21 mouse cellular contexts compared by ENCODE assay signal in the genomic region with DNA sequence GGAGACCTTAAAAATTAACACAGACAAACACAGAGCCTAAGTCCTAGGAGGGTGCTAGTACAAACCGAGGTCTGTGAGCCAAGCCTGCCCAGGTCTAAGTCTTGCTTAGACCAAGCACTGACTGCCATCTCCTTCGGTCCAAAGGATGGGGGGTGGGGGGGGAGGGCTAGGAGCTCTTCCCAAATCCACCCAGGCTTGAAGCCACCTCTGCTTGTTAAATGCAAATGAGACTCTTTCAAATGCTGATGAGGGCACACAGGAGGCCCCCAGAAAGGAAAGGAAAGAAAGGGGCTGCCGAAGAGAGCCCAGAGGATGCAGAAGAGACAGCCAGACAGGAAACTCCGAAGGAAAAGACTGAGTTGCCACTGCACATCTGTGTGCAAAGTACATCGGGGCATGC. TPM values are rescaled to one million over a fixed set of nuclear protein-coding genes. Genes with fewer than 3 reads are reported as not detected.
DNase-seq lines count a peak whose midpoint lies in the region; ATAC-seq and TF ChIP-seq lines count a peak whose summit lies in the region.
"Had no signal": no experiment of that assay in that cellular context is flagged by ENCODE, and none has a peak within 500 bp of the region (broad histone marks: within the 10 kb centered on the region; RNA-seq: fewer than 3 reads in every experiment).

No protein-coding gene starts in this region.

- H3K36me3 ChIP-seq in hindbrain, embryonic 10.5 days, result no peaks in the 10 kb centered on the region
- no peaks in the 10 kb centered on the region for H3K36me3 ChIP-seq in hindbrain, embryonic 14.5 days (replicated peaks; ENCODE audit: control insufficient read depth, insufficient read depth)
- H3K36me3 ChIP-seq in ES-Bruce4 (ENCODE audit: control insufficient read depth, insufficient read depth, low read length, poor library complexity, severe bottlenecking), result no peaks in the 10 kb centered on the region
- H3K36me3 ChIP-seq in forebrain, embryonic 11.5 days (ENCODE audit: control insufficient read depth, insufficient read depth, low read length), result no peaks in the 10 kb centered on the region
- H3K36me3 ChIP-seq in hindbrain, embryonic 13.5 days, result no peaks in the 10 kb centered on the region
- H3K36me3 ChIP-seq: limb, embryonic 15.5 days had no signal

- peak; percentile 69; the same call in 1 of the 2 replicates for TF ChIP-seq EP300 in ES-Bruce4 (IDR thresholded peaks at IDR 0.05; ENCODE audit: insufficient read depth, low read depth, low read length)

- peaks cover 7% of the 10 kb centered on the region; the same call in 1 of the 2 replicates for H3K9me3 ChIP-seq in hindbrain, embryonic 10.5 days
- no peaks in the 10 kb centered on the region for H3K9me3 ChIP-seq in hindbrain, embryonic 14.5 days (ENCODE audit: control insufficient read depth, low read length)
- no peaks in the 10 kb centered on the region for H3K9me3 ChIP-seq in ES-Bruce4 (replicated peaks; ENCODE audit: control insufficient read depth, insufficient read depth, low read length, poor library complexity, severe bottlenecking)
- peaks cover 2% of the 10 kb centered on the region; the same call in 1 of the 2 replicates for H3K9me3 ChIP-seq in forebrain, embryonic 11.5 days (ENCODE audit: control insufficient read depth, low read length)
- peaks cover 5% of the 10 kb centered on the region; the same call in 1 of the 2 replicates for H3K9me3 ChIP-seq in hindbrain, embryonic 13.5 days
- H3K9me3 ChIP-seq: limb, embryonic 15.5 days had no signal

- H3K4me2 ChIP-seq in hindbrain, embryonic 14.5 days (replicated peaks), result no peak overlapping the region
- H3K4me2 ChIP-seq in forebrain, embryonic 11.5 days (ENCODE audit: low read depth, low read length, severe bottlenecking), result peak overlapping the region; percentile 30; the same call in 1 of the 2 replicates
- H3K4me2 ChIP-seq in hindbrain, embryonic 13.5 days, result no peak overlapping the region
- H3K4me2 ChIP-seq: limb, embryonic 15.5 days had no signal

- no peak for TF ChIP-seq POLR2A in ES-Bruce4 (IDR thresholded peaks at IDR 0.05; ENCODE audit: insufficient read depth, low read length)

- 7% methylated on average over 5 of the region's 5 CpGs for whole genome bisulfite sequencing in hindbrain, embryonic 10.5 days
- WGBS in hindbrain, embryonic 14.5 days, result 5% methylated on average over 5 of the region's 5 CpGs
- 4% methylated on average over 5 of the region's 5 CpGs for WGBS in forebrain, embryonic 11.5 days
- 4% methylated on average over 5 of the region's 5 CpGs for WGBS in hindbrain, embryonic 13.5 days

- H3K4me3 ChIP-seq in hindbrain, embryonic 10.5 days, result peak overlapping the region; percentile 21; the same call in 1 of the 2 replicates
- H3K4me3 ChIP-seq in hindbrain, embryonic 14.5 days (replicated peaks; ENCODE audit: low read length), result no peak overlapping the region
- H3K4me3 ChIP-seq in ES-Bruce4 (ENCODE audit: low read depth, low read length), result no peak overlapping the region
- H3K4me3 ChIP-seq in forebrain, embryonic 11.5 days (ENCODE audit: low read depth, low read length), result no peak overlapping the region
- no peak overlapping the region for H3K4me3 ChIP-seq in hindbrain, embryonic 13.5 days
- H3K4me3 ChIP-seq: limb, embryonic 15.5 days had no signal

- TF ChIP-seq CTCF in ES-Bruce4 (IDR thresholded peaks at IDR 0.05; ENCODE audit: low read depth, low read length), result no peak

- ATAC-seq in hindbrain, embryonic 14.5 days (ENCODE audit: low FRiP score), result no peak
- peak; percentile 71; the same call in 1 of the 2 replicates for ATAC-seq in forebrain, embryonic 11.5 days (replicated peaks; ENCODE audit: low FRiP score)
- no peak for ATAC-seq in hindbrain, embryonic 13.5 days (ENCODE audit: low FRiP score)
- ATAC-seq: liver, postnatal 0 days had no signal

- DNase-seq in hindbrain, embryonic 10.5 days (ENCODE audit: low spot score), result peak; percentile 29
- DNase-seq in hindbrain, embryonic 14.5 days (ENCODE audit: low spot score), result no peak
- peak; percentile 70 for DNase-seq in forebrain, embryonic 11.5 days (ENCODE audit: low spot score)
- no peak for DNase-seq in heart, postnatal 4 days
- DNase-seq in urinary bladder, adult 18-20 months (ENCODE audit: low spot score in 2 of 2), result no peak
- DNase-seq in left cerebral cortex, adult 9 months (ENCODE audit: low spot score in 2 of 2), result no peak
- DNase-seq: adrenal gland, adult 2 months; cerebellum, adult 9-11 months; embryo, embryonic 11 days; kidney, adult 8-10 months; kidney, postnatal 4 days; liver, postnatal 0 days; lung, postnatal 36 days; thymus, postnatal 36 days had no signal

- H3K9ac ChIP-seq in hindbrain, embryonic 14.5 days, result no peak overlapping the region
- no peak overlapping the region for H3K9ac ChIP-seq in ES-Bruce4 (ENCODE audit: low read depth, poor library complexity, severe bottlenecking)
- H3K9ac ChIP-seq in forebrain, embryonic 11.5 days (ENCODE audit: low read length), result peak overlapping the region; percentile 33; the same call in 1 of the 2 replicates
- peak overlapping the region; percentile 51; the same call in 1 of the 2 replicates for H3K9ac ChIP-seq in hindbrain, embryonic 13.5 days
- H3K9ac ChIP-seq: limb, embryonic 15.5 days; liver, postnatal 0 days had no signal

- H3K27me3 ChIP-seq in hindbrain, embryonic 10.5 days (ENCODE audit: insufficient read depth, poor library complexity, severe bottlenecking), result 0 out of 2 replicates have a peak, but pooled peaks cover 8% of the 10 kb centered on the region
- no peaks in the 10 kb centered on the region for H3K27me3 ChIP-seq in hindbrain, embryonic 14.5 days (ENCODE audit: control insufficient read depth, insufficient read depth, low read length)
- no peaks in the 10 kb centered on the region for H3K27me3 ChIP-seq in ES-Bruce4 (ENCODE audit: control insufficient read depth, insufficient read depth, low read length, poor library complexity, severe bottlenecking)
- no peaks in the 10 kb centered on the region for H3K27me3 ChIP-seq in forebrain, embryonic 11.5 days (ENCODE audit: control insufficient read depth, insufficient read depth, low read length)
- H3K27me3 ChIP-seq in hindbrain, embryonic 13.5 days, result 0 out of 2 replicates have a peak, but pooled peaks cover under 1% of the 10 kb centered on the region

- peak overlapping the region; percentile 70 for H3K27ac ChIP-seq in hindbrain, embryonic 10.5 days
- no peak overlapping the region for H3K27ac ChIP-seq in hindbrain, embryonic 14.5 days
- no peak overlapping the region for H3K27ac ChIP-seq in ES-Bruce4 (ENCODE audit: insufficient read depth, low read length)
- H3K27ac ChIP-seq in forebrain, embryonic 11.5 days (ENCODE audit: low read depth, low read length), result peak overlapping the region; percentile 65; the same call in 1 of the 2 replicates
- H3K27ac ChIP-seq in hindbrain, embryonic 13.5 days, result no peak overlapping the region
- H3K27ac ChIP-seq: limb, embryonic 15.5 days had no signal

- peaks cover 39% of the 10 kb centered on the region for H3K4me1 ChIP-seq in hindbrain, embryonic 10.5 days (replicated peaks)
- H3K4me1 ChIP-seq in hindbrain, embryonic 14.5 days (replicated peaks; ENCODE audit: control insufficient read depth, insufficient read depth, low read length), result peaks cover 10% of the 10 kb centered on the region
- no peaks in the 10 kb centered on the region for H3K4me1 ChIP-seq in ES-Bruce4 (ENCODE audit: control insufficient read depth, insufficient read depth, low read length)
- peaks cover 10% of the 10 kb centered on the region; the same call in 1 of the 2 replicates for H3K4me1 ChIP-seq in forebrain, embryonic 11.5 days (replicated peaks; ENCODE audit: control insufficient read depth, insufficient read depth, low read length)
- H3K4me1 ChIP-seq in hindbrain, embryonic 13.5 days (replicated peaks), result peaks cover 17% of the 10 kb centered on the region
- H3K4me1 ChIP-seq: limb, embryonic 15.5 days had no signal

RNA-seq across cellular contexts. Expression of gene Gng13, which starts 37.2 kb away (rescaled TPM):
- 2.4 and 4.4 TPM in 2 replicates for polyA plus RNA-seq in hindbrain, embryonic 10.5 days (2016; fragmentation: Nextera tagmentation; extraction: Ambion mirVana)
- 8.1 and 10.0 TPM in 2 replicates for polyA plus RNA-seq in hindbrain, embryonic 14.5 days (2014; fragmentation: Nextera tagmentation; extraction: Ambion mirVana)
- polyA plus RNA-seq in ES-Bruce4 (2011; ENCODE audit: insufficient read depth, insufficient read length, low read depth, missing spikeins), result 12.4 and 17.3 TPM in 2 replicates
- 0.92 and 1.8 TPM in 2 replicates for polyA plus RNA-seq in forebrain, embryonic 11.5 days (2014; fragmentation: Nextera tagmentation; extraction: Ambion mirVana)
- polyA plus RNA-seq in hindbrain, embryonic 13.5 days (2015; fragmentation: Nextera tagmentation; extraction: Ambion mirVana), result 1.6 TPM in 2 replicates
- total RNA-seq in heart, postnatal 4 days (2021), result 1 to 10 TPM in 1 of 2 experiments, not detected in 1; 2.3 TPM
- total RNA-seq: granulocyte monocyte progenitor cell, adult 5-6 weeks; monocyte, adult 5-6 weeks had no signal
- polyA plus RNA-seq: adrenal gland, adult 2 months had no signal

RNA-seq across cellular contexts. Expression of gene Chtf18, which starts 47.4 kb away (rescaled TPM):
- 47.2 and 60.4 TPM in 2 replicates for polyA plus RNA-seq in hindbrain, embryonic 10.5 days (2016; fragmentation: Nextera tagmentation; extraction: Ambion mirVana)
- polyA plus RNA-seq in hindbrain, embryonic 14.5 days (2014; fragmentation: Nextera tagmentation; extraction: Ambion mirVana), result 3.4 and 3.6 TPM in 2 replicates
- polyA plus RNA-seq in ES-Bruce4 (2011; ENCODE audit: insufficient read depth, insufficient read length, low read depth, missing spikeins), result 39.4 and 47.2 TPM in 2 replicates
- 34.6 and 36.0 TPM in 2 replicates for polyA plus RNA-seq in forebrain, embryonic 11.5 days (2014; fragmentation: Nextera tagmentation; extraction: Ambion mirVana)
- polyA plus RNA-seq in hindbrain, embryonic 13.5 days (2015; fragmentation: Nextera tagmentation; extraction: Ambion mirVana), result 7.9 and 8.5 TPM in 2 replicates
- total RNA-seq in heart, postnatal 4 days (2021), result 10 to 100 TPM; 12.6 to 13.6 TPM

RNA-seq across cellular contexts. Expression of gene Rpusd1, which starts 47.7 kb away (rescaled TPM):
- 22.2 and 24.8 TPM in 2 replicates for polyA plus RNA-seq in hindbrain, embryonic 10.5 days (2016; fragmentation: Nextera tagmentation; extraction: Ambion mirVana)
- polyA plus RNA-seq in hindbrain, embryonic 14.5 days (2014; fragmentation: Nextera tagmentation; extraction: Ambion mirVana), result 21.8 and 22.8 TPM in 2 replicates
- polyA plus RNA-seq in ES-Bruce4 (2011; ENCODE audit: insufficient read depth, insufficient read length, low read depth, missing spikeins), result 17.0 and 18.4 TPM in 2 replicates
- 20.4 and 22.6 TPM in 2 replicates for polyA plus RNA-seq in forebrain, embryonic 11.5 days (2014; fragmentation: Nextera tagmentation; extraction: Ambion mirVana)
- 23.4 and 24.2 TPM in 2 replicates for polyA plus RNA-seq in hindbrain, embryonic 13.5 days (2015; fragmentation: Nextera tagmentation; extraction: Ambion mirVana)
- total RNA-seq in heart, postnatal 4 days (2021), result 1 to 10 TPM; 5.4 to 6.6 TPM

RNA-seq across cellular contexts. Expression of gene Mslnl, which starts 56.0 kb away (rescaled TPM):
- polyA plus RNA-seq in hindbrain, embryonic 10.5 days (2016; fragmentation: Nextera tagmentation; extraction: Ambion mirVana), result not detected in 2 replicates
- not detected in 2 replicates for polyA plus RNA-seq in hindbrain, embryonic 14.5 days (2014; fragmentation: Nextera tagmentation; extraction: Ambion mirVana)
- polyA plus RNA-seq in ES-Bruce4 (2011; ENCODE audit: insufficient read depth, insufficient read length, low read depth, missing spikeins), result 0.30 TPM in 1 of 2 replicates, not detected in the other
- polyA plus RNA-seq in forebrain, embryonic 11.5 days (2014; fragmentation: Nextera tagmentation; extraction: Ambion mirVana), result not detected in 2 replicates
- not detected in 2 replicates for polyA plus RNA-seq in hindbrain, embryonic 13.5 days (2015; fragmentation: Nextera tagmentation; extraction: Ambion mirVana)
- total RNA-seq in heart, postnatal 4 days (2021), result not detected
- total RNA-seq: adrenal gland, adult 2 months; CH12.LX; granulocyte monocyte progenitor cell, adult 5-6 weeks; monocyte, adult 5-6 weeks had no signal
- polyA plus RNA-seq: heart, embryonic 14.5 days; liver, postnatal 0 days had no signal

Comparison
In these comparisons a context has a peak if more than half of its experiments do, and no peak if none do; other contexts are left out.
1. DNase-seq: peak in hindbrain, embryonic 10.5 days (single experiment) and forebrain, embryonic 11.5 days (single experiment); none in hindbrain, embryonic 14.5 days (single experiment), heart, postnatal 4 days (single experiment), urinary bladder, adult 18-20 months (0 of 2) and left cerebral cortex, adult 9 months (0 of 2).
2. H3K27ac ChIP-seq: peak in hindbrain, embryonic 10.5 days (single experiment) and forebrain, embryonic 11.5 days (single experiment); none in hindbrain, embryonic 14.5 days (single experiment), ES-Bruce4 (single experiment) and hindbrain, embryonic 13.5 days (single experiment).
3. H3K9ac ChIP-seq: peak in forebrain, embryonic 11.5 days (single experiment) and hindbrain, embryonic 13.5 days (single experiment); none in hindbrain, embryonic 14.5 days (single experiment) and ES-Bruce4 (single experiment).